Mouse (Mus musculus) olfactory bulb, adult 2 months (tissue): ENCODE results near the gene Dscaml1. TPM values are rescaled to one million over a fixed set of nuclear protein-coding genes. Genes with fewer than 3 reads are reported as not detected.

Source experiments
- H3K27ac ChIP-seq: fragments of 200-500 bp; 2 replicates; pipeline ENCODE4 v1.5.1; 2012; ENCODE audit warnings: low read depth, low read length; ENCODE audit not compliant: insufficient read depth
- H3K4me1 ChIP-seq: fragments of 200-500 bp; 2 replicates; pipeline ENCODE4 v1.6.1; 2012; ENCODE audit warnings: low read length; ENCODE audit not compliant: control insufficient read depth, insufficient read depth
- H3K4me3 ChIP-seq: fragments of 200-500 bp; 2 replicates; pipeline ENCODE4 v1.5.1; 2012; ENCODE audit warnings: mild to moderate bottlenecking, low read depth, low read length, moderate library complexity; ENCODE audit not compliant: insufficient read depth
- CTCF ChIP-seq: fragments of 200-500 bp; IDR thresholded peaks from 2 replicates; pipeline ENCODE4 v1.5.1; 2012; ENCODE audit warnings: low read depth, mild to moderate bottlenecking, low read length, moderate library complexity; ENCODE audit not compliant: insufficient read depth
- POLR2A ChIP-seq: fragments of 200-500 bp; IDR thresholded peaks from 2 replicates; pipeline ENCODE4 v1.6.1; 2012; ENCODE audit warnings: mild to moderate bottlenecking, low read depth, low read length, moderate library complexity; ENCODE audit not compliant: insufficient read depth
- WGBS: fragments of 180-500 bp; shearing (Covaris S2); methylation state at CpG from one replicate; pipeline ENCODE4 v1.1.7; 2018; 5-methylcytosine and 5-hydroxymethylcytosine counted together
- polyA plus RNA-seq: library from polyadenylated mRNA; stranded (reverse); fragments of >200 nt; gene quantifications from 2 replicates; pipeline ENCODE4 v1.2.4, GENCODE M21; 2012; ENCODE audit warnings: low replicate concordance; ENCODE audit not compliant: missing spikeins, insufficient read depth, insufficient read length

The Dscaml1 gene
- polyA plus RNA-seq, 1 experiment: not detected

DNA sequence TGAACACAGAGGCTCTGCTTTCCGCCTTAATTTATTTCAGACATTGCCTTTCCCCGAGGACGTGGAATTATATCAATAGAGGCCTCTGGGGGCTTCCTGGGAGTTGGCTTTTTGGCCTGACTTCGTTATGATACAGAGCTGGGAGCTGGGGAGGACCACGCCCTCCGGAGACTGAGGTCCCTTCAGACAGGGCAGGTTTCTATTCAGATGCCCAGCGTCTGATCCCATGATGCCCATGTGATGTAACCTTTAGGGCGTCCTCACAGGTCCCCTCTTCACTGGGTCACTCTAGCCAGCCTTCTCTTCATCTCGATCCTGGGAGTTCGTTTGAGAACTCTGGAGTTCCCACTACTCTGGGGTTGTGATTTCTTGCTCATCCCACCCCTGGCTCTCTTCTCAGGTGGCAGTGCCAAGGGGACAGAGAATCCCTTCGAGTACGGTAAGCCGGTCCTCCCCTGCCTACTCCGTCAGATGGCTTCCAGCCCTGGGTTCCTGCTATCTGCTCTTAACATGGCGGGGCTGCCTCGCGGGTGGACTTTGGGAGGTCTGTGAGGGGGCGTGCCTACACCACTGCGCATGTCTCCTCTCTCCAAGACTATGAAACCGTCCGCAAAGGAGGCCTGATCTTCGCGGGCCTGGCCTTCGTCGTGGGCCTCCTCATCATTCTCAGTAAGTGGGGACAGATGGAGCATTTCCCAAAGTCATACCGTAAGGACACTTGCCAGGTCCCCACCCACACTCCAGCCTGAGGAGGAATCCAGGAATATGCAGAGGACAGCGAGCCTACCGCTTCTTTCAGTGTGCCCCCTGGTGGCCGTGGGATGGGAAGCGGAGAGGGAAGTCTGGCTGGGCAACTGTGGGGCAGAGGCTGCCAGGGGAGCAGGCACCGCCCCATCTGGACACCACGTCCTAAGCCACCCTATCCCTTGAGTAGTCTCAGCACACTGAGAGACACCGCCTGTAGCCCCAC is 18.4 kb upstream of the Dscaml1 start:
- Histone ChIP-seq H3K4me3 (peak overlapping the region; percentile 37), H3K27ac (no peak overlapping the region), H3K4me1 (peaks cover 9% of the 10 kb centered on the region)
- 38% methylated on average over 33 of the region's 33 CpGs for WGBS
- TF ChIP-seq CTCF: peak; percentile 95
- TF ChIP-seq POLR2A: no peak

DNA sequence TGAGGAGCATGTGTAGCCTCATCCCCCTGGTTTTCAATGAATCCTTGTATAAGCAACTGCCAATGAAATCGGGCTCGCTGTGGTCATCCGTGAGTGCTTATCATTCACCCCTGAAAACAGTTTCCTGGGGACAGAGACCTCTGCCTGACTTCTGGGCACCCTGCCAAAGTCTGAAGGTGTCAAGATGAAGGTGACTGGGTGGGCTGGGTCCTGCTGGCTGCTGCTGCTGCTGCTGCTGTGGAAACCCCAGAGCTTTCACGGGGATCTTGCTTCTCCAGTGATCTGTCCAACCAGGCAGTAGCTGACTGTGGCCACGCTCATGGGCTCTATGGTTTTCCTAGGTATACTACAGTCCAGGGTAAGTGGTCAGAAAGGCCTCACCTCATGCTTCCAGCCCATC is 16.2 kb upstream of the Dscaml1 start:
- no peak for TF ChIP-seq POLR2A
- TF ChIP-seq CTCF: no peak
- Histone ChIP-seq H3K4me1 (peaks cover 9% of the 10 kb centered on the region), H3K4me3 (no peak overlapping the region), H3K27ac (no peak overlapping the region)
- 92% methylated on average over 5 of the region's 5 CpGs for WGBS

DNA sequence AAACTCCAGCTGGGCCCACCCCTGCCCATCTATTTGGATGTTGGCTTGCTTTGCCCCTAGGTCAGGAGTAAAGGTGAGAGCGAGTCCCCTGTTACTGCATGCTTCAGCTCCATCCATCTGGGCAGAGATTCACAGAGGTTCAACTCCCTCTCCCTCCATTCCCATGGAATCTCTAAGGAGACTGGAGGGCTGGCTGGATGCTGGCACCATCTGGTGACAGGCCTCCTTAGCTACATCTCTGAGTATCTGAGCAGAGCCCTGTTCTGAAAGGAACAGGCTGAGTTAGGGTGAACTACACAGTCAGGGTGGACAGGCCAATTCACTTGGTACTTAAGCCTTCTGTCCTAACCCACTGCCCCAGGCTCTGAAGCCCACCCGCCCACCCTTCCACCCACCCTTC is 15.8 kb upstream of the Dscaml1 start:
- H3K27ac ChIP-seq: no peak overlapping the region
- H3K4me3 ChIP-seq: no peak overlapping the region
- 91% methylated on average over 2 of the region's 2 CpGs for WGBS
- TF ChIP-seq CTCF: no peak
- TF ChIP-seq POLR2A: no peak
- H3K4me1 ChIP-seq: peaks cover 9% of the 10 kb centered on the region

DNA sequence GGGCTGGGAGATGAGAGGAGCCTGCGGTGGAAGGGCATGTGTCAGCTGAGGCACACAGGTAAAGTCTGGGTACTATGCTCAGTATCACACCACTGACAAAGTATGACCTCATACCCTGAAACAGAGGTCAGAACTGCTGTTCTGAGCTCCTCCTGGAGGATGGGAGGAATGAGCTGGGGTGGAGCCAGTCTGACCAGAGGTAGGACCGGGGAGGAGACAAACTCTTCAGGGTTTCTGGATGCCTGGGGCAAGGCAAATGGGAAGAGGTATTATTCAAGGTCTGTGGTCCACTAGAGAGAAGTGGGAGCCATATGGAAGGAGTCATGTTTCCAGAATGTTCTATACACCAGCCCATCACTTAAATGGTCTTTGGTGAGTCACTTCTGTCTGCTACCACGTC is 15.3 kb upstream of the Dscaml1 start:
- no peak for TF ChIP-seq POLR2A
- TF ChIP-seq CTCF: no peak
- Histone ChIP-seq H3K4me3 (no peak overlapping the region), H3K27ac (no peak overlapping the region), H3K4me1 (peaks cover 11% of the 10 kb centered on the region)
- WGBS: 86% methylated on average over 3 of the region's 3 CpGs

DNA sequence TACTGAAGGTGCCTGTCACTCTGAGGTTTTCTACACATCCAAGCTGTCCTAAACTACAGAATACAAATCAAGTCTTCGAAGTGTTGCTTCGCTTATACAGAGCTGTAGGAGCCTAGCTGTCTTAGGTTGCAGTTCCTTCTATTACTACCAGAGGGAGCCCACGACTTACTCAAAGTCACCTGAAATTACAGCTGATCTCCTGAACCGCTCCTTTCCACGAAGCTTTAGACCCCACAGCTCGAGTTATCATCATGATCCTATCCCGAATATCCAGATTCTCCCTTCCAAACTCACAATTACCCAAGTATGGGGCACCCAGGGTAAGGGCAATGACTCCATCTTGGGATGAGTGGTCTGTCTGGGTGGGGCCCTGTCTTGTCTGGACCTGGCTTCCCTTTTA is 14.6 kb upstream of the Dscaml1 start:
- TF ChIP-seq CTCF (no peak), POLR2A (no peak)
- 11% methylated on average over 7 of the region's 7 CpGs for WGBS
- Histone ChIP-seq H3K4me1 (peaks cover 13% of the 10 kb centered on the region), H3K27ac (no peak overlapping the region), H3K4me3 (no peak overlapping the region)

DNA sequence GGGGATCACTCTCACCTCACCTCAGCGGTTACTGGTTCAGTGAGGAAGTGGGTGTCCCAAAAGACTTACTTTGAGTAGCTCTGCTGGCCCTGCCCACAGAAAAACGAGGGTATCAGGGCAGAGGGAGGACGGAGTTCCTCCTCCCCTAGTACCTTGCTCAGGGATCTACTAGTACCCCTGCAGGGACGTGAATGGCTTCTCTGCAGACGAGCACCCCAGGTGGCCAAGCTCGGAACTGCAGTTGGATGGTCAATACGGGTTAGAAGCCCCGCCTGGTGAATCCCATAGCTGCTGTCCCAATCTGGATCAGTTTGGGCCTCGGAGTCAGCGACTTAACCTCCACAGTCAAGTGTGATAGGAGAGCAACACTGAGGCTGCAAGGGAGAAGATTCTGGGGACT is 14.1 kb upstream of the Dscaml1 start:
- peak; percentile 65 for TF ChIP-seq CTCF
- TF ChIP-seq POLR2A: no peak
- Histone ChIP-seq H3K4me3 (no peak overlapping the region), H3K27ac (no peak overlapping the region), H3K4me1 (peaks cover 16% of the 10 kb centered on the region)
- 7% methylated on average over 10 of the region's 10 CpGs for WGBS

DNA sequence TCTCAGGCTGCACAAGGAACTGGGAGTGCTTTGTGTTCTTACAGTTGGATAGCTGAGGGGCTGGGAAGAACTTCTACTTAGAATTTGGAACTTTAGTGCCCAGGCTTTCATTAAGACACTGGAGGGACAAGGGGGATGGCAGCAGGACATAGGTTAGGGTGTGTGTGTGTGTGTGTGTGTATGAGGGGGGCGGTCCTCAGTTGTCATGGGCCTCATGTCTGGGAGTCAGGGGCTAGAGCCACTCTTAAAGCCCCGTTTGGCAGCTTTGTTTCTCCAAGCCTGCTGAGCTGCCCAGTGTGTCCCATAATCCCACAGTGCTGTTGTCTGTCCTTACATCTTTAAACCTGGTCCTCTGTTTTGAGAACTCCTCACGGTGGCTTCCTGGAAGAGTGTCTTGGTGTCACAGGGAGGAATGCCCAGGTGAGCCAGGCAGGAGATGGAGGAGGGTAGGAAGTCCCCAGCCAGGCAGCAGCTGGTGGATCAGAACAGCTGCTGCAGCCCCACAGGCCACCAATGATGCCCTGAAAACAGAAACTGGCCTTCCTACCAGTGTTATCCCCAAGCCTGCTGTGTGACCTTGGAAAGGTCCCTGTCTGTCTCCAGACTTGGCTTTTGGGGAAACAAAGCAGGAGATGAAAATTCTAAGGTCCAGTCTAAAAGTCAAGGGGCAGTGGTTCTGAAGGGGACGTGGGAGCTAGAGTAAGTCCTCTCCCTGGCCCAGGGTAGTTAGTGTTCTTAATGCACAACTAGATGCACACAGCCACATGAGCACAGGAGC is 13.5 kb upstream of the Dscaml1 start:
- no peak overlapping the region for H3K27ac ChIP-seq
- TF ChIP-seq POLR2A: no peak
- no peak for TF ChIP-seq CTCF
- no peak overlapping the region for H3K4me3 ChIP-seq
- 85% methylated on average over 4 of the region's 4 CpGs for WGBS
- H3K4me1 ChIP-seq: peaks cover 13% of the 10 kb centered on the region

DNA sequence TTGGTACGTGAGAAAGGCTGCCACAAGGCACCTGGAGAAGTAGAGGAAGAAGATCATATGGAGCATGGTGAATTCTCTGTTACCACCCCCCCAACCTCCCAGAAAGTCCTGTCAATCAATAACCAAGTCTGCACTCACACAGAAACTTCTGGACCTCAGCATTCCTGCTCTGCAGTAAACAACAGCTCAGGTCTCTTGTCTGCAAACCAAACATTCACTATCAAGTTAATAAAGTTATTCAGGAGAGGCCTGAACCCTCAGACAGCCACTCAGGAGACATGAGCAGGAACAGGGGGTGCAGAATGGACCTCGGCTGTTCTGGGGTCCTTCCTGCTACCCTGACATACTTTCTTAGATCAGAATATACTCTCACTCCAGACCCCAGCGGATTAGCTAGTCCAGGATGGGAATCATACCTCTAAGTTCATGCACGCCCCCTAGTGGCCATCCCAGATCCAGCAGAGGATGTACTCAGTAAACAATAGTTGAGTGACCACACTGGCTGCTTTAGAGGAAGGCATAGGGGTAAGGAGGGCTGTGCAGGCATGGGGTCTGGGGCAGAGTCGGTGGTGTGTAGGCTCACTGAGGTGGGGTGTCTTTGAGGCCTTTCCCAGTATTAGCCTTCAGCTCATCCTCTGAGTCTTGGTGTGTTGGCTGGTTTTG is 12.8 kb upstream of the Dscaml1 start:
- Histone ChIP-seq H3K4me3 (no peak overlapping the region), H3K4me1 (peaks cover 10% of the 10 kb centered on the region), H3K27ac (no peak overlapping the region)
- 67% methylated on average over 5 of the region's 5 CpGs for WGBS
- TF ChIP-seq POLR2A (no peak), CTCF (peak; percentile 36; the same call in 1 of the 2 replicates)

DNA sequence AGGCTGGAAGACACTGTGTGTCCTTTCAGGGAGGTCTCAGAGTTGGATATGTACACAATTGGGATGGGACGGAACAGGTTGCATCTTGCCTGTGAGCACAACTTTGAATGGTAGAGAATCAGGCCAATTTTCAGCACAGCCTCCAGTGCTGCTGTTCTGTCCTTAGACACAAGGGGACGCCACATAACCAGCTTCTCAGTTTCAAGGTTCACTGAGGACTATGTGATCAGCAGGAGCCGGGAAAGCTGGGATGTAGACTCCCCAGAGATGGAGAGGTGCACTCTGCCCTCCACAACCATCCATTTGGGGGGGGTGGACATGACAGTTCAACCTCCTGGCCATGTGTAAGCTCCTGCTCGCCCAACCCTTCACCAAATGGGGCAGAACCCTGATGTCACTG is 10.5 kb upstream of the Dscaml1 start:
- WGBS: 35% methylated on average over 4 of the region's 4 CpGs
- Histone ChIP-seq H3K27ac (no peak overlapping the region), H3K4me1 (peaks cover 10% of the 10 kb centered on the region), H3K4me3 (no peak overlapping the region)
- TF ChIP-seq CTCF (peak; percentile 37), POLR2A (no peak)
